In the genomic region with DNA sequence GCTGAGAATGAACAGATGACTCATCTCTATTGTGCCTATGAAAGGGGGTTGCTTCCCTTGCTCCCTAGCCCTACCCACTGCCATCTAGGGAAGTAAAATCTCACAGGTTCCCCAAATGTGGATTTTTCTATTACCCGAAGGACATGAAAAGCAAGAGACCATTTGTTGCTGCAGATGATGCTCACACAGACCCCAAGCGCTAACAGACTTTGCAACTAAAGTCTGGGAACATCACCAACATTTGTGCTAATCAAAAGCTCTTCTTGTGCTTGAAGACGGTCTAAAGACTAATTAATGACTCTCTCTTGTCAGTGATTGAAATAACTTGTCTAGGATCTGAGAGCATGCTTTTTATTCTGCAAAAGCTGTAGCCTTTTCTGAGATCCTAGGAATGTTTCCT, we compare ENCODE assay signal across 29 mouse cellular contexts.
DNase-seq lines count a peak whose midpoint lies in the region; TF ChIP-seq lines count a peak whose summit lies in the region.
"Had no signal": no experiment of that assay in that cellular context is flagged by ENCODE, and none has a peak within 500 bp of the region (broad histone marks: within the 10 kb centered on the region; RNA-seq: fewer than 3 reads in every experiment).

No protein-coding gene starts in this region.

- no peaks in the 10 kb centered on the region for H3K27me3 ChIP-seq in hindbrain, embryonic 10.5 days (ENCODE audit: insufficient read depth, poor library complexity, severe bottlenecking)
- H3K27me3 ChIP-seq: embryonic facial prominence, embryonic 12.5 days; heart, embryonic 12.5 days; limb, embryonic 15.5 days; liver, embryonic 13.5 days had no signal

- 92% methylated on average over 3 of the region's 3 CpGs for WGBS in hindbrain, embryonic 10.5 days

- no peak for TF ChIP-seq CTCF in brain, embryonic 14.5 days (IDR thresholded peaks at IDR 0.05; ENCODE audit: borderline replicate concordance, extremely low read depth, insufficient read depth, insufficient read length)

- no peak for TF ChIP-seq POLR2A in brain, embryonic 14.5 days (IDR thresholded peaks at IDR 0.05; ENCODE audit: borderline replicate concordance, extremely low read depth, insufficient read depth, insufficient read length, poor library complexity, severe bottlenecking)

- H3K4me1 ChIP-seq in hindbrain, embryonic 10.5 days (replicated peaks) = no peaks in the 10 kb centered on the region
- H3K4me1 ChIP-seq: embryonic facial prominence, embryonic 12.5 days; heart, embryonic 12.5 days; limb, embryonic 10.5 days; limb, embryonic 15.5 days; liver, embryonic 13.5 days had no signal

- no peak overlapping the region for H3K4me3 ChIP-seq in hindbrain, embryonic 10.5 days
- H3K4me3 ChIP-seq: embryonic facial prominence, embryonic 12.5 days; gastrocnemius, adult 2 months; heart, adult 2 months; heart, embryonic 12.5 days; limb, embryonic 10.5 days; limb, embryonic 15.5 days; liver, embryonic 13.5 days had no signal

- H3K27ac ChIP-seq in hindbrain, embryonic 10.5 days = no peak overlapping the region
- H3K27ac ChIP-seq: embryonic facial prominence, embryonic 12.5 days; gastrocnemius, adult 2 months; heart, adult 2 months; hindbrain, embryonic 14.5 days; limb, embryonic 10.5 days; limb, embryonic 15.5 days; liver, embryonic 13.5 days had no signal

- no peaks in the 10 kb centered on the region for H3K36me3 ChIP-seq in hindbrain, embryonic 10.5 days
- H3K36me3 ChIP-seq: embryonic facial prominence, embryonic 12.5 days; G1E; heart, embryonic 12.5 days; limb, embryonic 10.5 days; limb, embryonic 15.5 days; liver, embryonic 13.5 days had no signal

- H3K9me3 ChIP-seq in hindbrain, embryonic 10.5 days = no peaks in the 10 kb centered on the region
- H3K9me3 ChIP-seq: embryonic facial prominence, embryonic 12.5 days; G1E; heart, embryonic 12.5 days; limb, embryonic 10.5 days; limb, embryonic 15.5 days; liver, embryonic 13.5 days had no signal

- peak; percentile 16 for DNase-seq in layer of hippocampus, adult 11-12 months (ENCODE audit: low spot score)
- no peak for DNase-seq in layer of hippocampus, postnatal 25 days (ENCODE audit: extremely low spot score in 1 of 2, low spot score in 1 of 2)
- DNase-seq in brain, embryonic 14.5 days (ENCODE audit: low read depth) = peak; percentile 32
- peak; percentile 17 for DNase-seq in layer of hippocampus, adult 9-11 months
- no peak for DNase-seq in urinary bladder, postnatal 4 days (ENCODE audit: low spot score in 2 of 2)
- no peak for DNase-seq in hindbrain, embryonic 10.5 days (ENCODE audit: low spot score)
- DNase-seq in gastrocnemius, adult 18-20 months (ENCODE audit: low spot score) = no peak
- DNase-seq: adrenal gland, postnatal 25 days; cerebellum, adult 9-11 months; embryo, embryonic 11 days; gastrocnemius, adult 2 months; gastrocnemius, postnatal 36 days; heart, adult 2 months; heart, postnatal 4 days; kidney, adult 11 months; kidney, postnatal 25 days; liver, embryonic 13.5 days; lung, adult 18-20 months; lung, postnatal 4 days; midbrain, embryonic 14.5 days; retina, postnatal 1 day; right cerebral cortex, postnatal 14 days; thymus, postnatal 14 days had no signal

Comparison
In these comparisons a context has a peak if more than half of its experiments do, and no peak if none do; other contexts are left out.
1. DNase-seq: peak in layer of hippocampus, adult 11-12 months (single experiment), brain, embryonic 14.5 days (single experiment) and layer of hippocampus, adult 9-11 months (single experiment); none in layer of hippocampus, postnatal 25 days (0 of 2), urinary bladder, postnatal 4 days (0 of 2), hindbrain, embryonic 10.5 days (single experiment) and gastrocnemius, adult 18-20 months (single experiment).